Mouse (Mus musculus) neural tube, embryonic 11.5 days (tissue): ENCODE results near the gene Ddx43. TPM values are rescaled to one million over a fixed set of nuclear protein-coding genes. Genes with fewer than 3 reads are reported as not detected.
"Not testable (repeated sequence)": the region's sequence is repeated elsewhere in the genome, so short reads cannot be mapped to it uniquely, and the experiment has no call there.

Experiments used
- ATAC-seq: fragments of 200-750 bp; cut with Nextera tagmentation; 2 replicates; pipeline ENCODE4 v1.8.0; 2017; ENCODE audit warnings: moderate number of reproducible peaks, mild to moderate bottlenecking, moderate TSS enrichment, moderate library complexity; ENCODE audit not compliant: insufficient read depth, low FRiP score, low TSS enrichment
- DNase-seq: peaks from one replicate; pipeline ENCODE4 v3.0.0-alpha.2; 2015; ENCODE audit warnings: low spot score
- H3K27ac ChIP-seq: fragments of 300-500 bp; sonication (generic); 2 replicates; pipeline ENCODE4 v1.5.1; 2014; ENCODE audit warnings: low read depth, mild to moderate bottlenecking, low read length
- H3K27me3 ChIP-seq: fragments of 300-500 bp; sonication (generic); 2 replicates; pipeline ENCODE4 v1.6.1; 2014; ENCODE audit warnings: mild to moderate bottlenecking, low read length, mixed read lengths; ENCODE audit not compliant: control insufficient read depth, insufficient read depth
- H3K36me3 ChIP-seq: fragments of 300-500 bp; sonication (generic); 2 replicates; pipeline ENCODE4 v1.6.1; 2014; ENCODE audit warnings: mild to moderate bottlenecking, low read length, moderate library complexity, mixed read lengths; ENCODE audit not compliant: control insufficient read depth, insufficient read depth
- H3K4me1 ChIP-seq: fragments of 300-500 bp; sonication (generic); 2 replicates; pipeline ENCODE4 v1.6.1; 2014; ENCODE audit warnings: low read length, mixed read lengths; ENCODE audit not compliant: control insufficient read depth, insufficient read depth
- H3K4me2 ChIP-seq: fragments of 300-500 bp; sonication (generic); 2 replicates; pipeline ENCODE4 v1.6.1; 2014; ENCODE audit warnings: low read depth, mild to moderate bottlenecking, moderate library complexity
- H3K4me3 ChIP-seq: fragments of 300-500 bp; sonication (generic); 2 replicates; pipeline ENCODE4 v1.5.1; 2014; ENCODE audit warnings: low read depth, low read length
- H3K9ac ChIP-seq: fragments of 300-500 bp; sonication (generic); 2 replicates; pipeline ENCODE4 v1.6.1; 2014; ENCODE audit warnings: mild to moderate bottlenecking, low read length
- H3K9me3 ChIP-seq: fragments of 300-500 bp; sonication (generic); 2 replicates; pipeline ENCODE4 v1.6.1; 2016; ENCODE audit warnings: low read length; ENCODE audit not compliant: control insufficient read depth
- WGBS: fragments of 180-500 bp; shearing (Covaris S2); extraction: QIAGEN DNeasy Blood & Tissue Kit; methylation state at CpG from one replicate; pipeline ENCODE4 v1.1.7; 2014; 5-methylcytosine and 5-hydroxymethylcytosine counted together
- polyA plus RNA-seq: library from polyadenylated mRNA; unstranded; fragments of >200 nt; fragmentation: Nextera tagmentation; extraction: Ambion mirVana; gene quantifications from 2 replicates; pipeline ENCODE4 v1.2.1, GENCODE M21; 2014

The Ddx43 gene
- polyA plus RNA-seq, 1 experiment from 2014 or later = 0.50 TPM

DNA sequence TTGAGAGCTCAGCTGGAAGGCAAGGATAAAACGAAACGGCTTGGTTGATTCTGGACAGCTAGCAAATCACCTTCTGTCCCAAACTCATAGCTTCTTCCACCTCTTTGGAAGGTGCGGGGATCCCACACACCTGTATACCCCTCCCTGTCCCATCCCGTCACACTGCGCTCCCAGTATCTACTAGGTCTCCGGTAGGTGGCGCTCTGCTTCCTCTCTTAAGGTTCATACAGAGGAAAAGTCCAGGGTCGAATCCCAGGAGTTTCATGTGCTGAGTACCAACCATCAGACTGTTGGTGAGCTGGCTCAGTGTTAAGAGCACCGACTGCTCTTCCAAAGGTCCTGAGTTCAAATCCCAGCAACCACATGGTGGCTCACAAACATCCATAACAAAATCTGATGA, 37.5 kb upstream of the Ddx43 start:
- Histone ChIP-seq H3K36me3 (no peaks in the 10 kb centered on the region), H3K9me3 (no peaks in the 10 kb centered on the region), H3K4me3 (no peak overlapping the region), H3K4me2 (no peak overlapping the region), H3K27me3 (no peaks in the 10 kb centered on the region), H3K4me1 (no peaks in the 10 kb centered on the region), H3K27ac (no peak overlapping the region), H3K9ac (no peak overlapping the region)
- WGBS = 17% methylated on average over 9 of the region's 9 CpGs
- ATAC-seq = no peak
- peak; percentile 65 for DNase-seq

DNA sequence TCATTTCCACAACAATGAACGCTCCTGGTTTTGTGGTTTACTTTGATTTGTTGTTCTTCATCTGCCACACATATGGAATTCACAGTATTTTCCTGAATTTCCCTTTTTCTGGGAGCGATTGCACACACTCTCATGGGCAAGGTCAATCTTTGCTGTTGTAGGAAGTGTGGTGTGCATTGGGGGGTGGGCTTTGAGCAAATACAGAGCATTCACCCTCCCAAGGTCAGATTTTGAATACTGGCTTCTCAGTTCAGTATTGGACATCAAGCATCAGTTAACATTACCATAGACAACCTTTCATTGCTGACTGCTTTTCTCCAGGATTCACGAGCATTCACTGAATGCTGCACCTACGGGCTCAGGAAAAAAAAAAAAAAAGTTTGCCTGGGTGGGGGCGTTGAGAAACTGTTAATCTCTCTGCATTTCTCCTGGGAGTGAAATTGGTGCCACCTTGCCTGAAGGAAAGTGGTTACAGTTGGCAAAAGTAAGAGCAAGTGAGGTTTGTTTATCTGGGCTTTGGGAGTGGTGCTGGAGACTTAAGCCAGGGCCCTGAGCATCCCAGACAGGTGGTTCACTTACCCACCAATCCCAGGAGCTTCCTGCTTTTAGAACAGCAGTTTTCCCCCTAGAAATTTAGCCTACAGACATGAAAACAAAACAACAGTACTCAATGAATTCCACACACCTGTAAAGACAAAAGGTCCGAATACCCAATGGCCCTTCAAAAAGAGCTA, 35.7 kb upstream of the Ddx43 start:
- WGBS = 75% methylated on average over 6 of the region's 6 CpGs
- Histone ChIP-seq H3K9me3 (no peaks in the 10 kb centered on the region), H3K36me3 (no peaks in the 10 kb centered on the region), H3K4me1 (no peaks in the 10 kb centered on the region), H3K4me2 (no peak overlapping the region), H3K4me3 (no peak overlapping the region), H3K27me3 (no peaks in the 10 kb centered on the region), H3K27ac (no peak overlapping the region), H3K9ac (no peak overlapping the region)
- ATAC-seq (no peak), DNase-seq (no peak)

DNA sequence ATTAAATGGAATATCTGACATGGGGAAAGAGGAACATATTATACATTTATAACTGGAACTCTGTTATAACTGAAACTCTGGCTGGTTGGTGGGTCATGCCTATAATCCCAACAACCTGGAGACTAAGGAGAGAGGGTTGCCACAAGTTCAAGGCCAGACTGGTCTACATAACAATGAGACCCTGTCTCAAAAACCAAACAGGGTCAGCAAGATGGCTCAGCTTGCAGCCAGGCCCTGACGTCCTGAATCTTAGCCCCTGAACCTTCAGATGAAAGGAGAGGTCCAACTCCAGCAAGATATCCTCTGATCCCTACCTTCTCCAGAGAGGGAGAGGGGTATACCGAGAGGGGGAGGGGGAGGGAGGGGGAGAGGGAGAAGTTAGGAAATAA, 35.1 kb upstream of the Ddx43 start:
- ATAC-seq (no peak), DNase-seq (no peak)
- Histone ChIP-seq H3K4me2 (no peak overlapping the region), H3K4me1 (no peaks in the 10 kb centered on the region), H3K9ac (no peak overlapping the region), H3K4me3 (no peak overlapping the region), H3K27me3 (no peaks in the 10 kb centered on the region), H3K36me3 (no peaks in the 10 kb centered on the region), H3K27ac (no peak overlapping the region), H3K9me3 (no peaks in the 10 kb centered on the region)
- WGBS = 50% methylated on average over 2 of the region's 2 CpGs

GRCm38 (mm10) chr9:78363374-78363773, 32.2 kb upstream of the Ddx43 start:
- H3K4me1 ChIP-seq = no peaks in the 10 kb centered on the region
- WGBS = 82% methylated on average over 6 of the region's 6 CpGs
- H3K4me2 ChIP-seq = no peak overlapping the region
- no peaks in the 10 kb centered on the region for H3K27me3 ChIP-seq
- H3K9ac ChIP-seq = no peak overlapping the region
- no peaks in the 10 kb centered on the region for H3K36me3 ChIP-seq
- ATAC-seq = no peak
- no peak overlapping the region for H3K4me3 ChIP-seq
- no peaks in the 10 kb centered on the region for H3K9me3 ChIP-seq
- no peak for DNase-seq
- H3K27ac ChIP-seq = no peak overlapping the region

GRCm38 (mm10) chr9:78364701-78365100, 30.9 kb upstream of the Ddx43 start:
- WGBS = 90% methylated on average over 6 of the region's 6 CpGs
- Histone ChIP-seq H3K27me3 (no peaks in the 10 kb centered on the region), H3K27ac (no peak overlapping the region), H3K4me2 (no peak overlapping the region), H3K4me3 (no peak overlapping the region), H3K9ac (no peak overlapping the region), H3K36me3 (no peaks in the 10 kb centered on the region), H3K9me3 (no peaks in the 10 kb centered on the region), H3K4me1 (no peaks in the 10 kb centered on the region)
- DNase-seq = no peak
- ATAC-seq = no peak

GRCm38 (mm10) chr9:78365850-78366544, 29.6 kb upstream of the Ddx43 start:
- Histone ChIP-seq H3K4me2 (no peak overlapping the region), H3K9ac (no peak overlapping the region), H3K4me3 (no peak overlapping the region), H3K4me1 (no peaks in the 10 kb centered on the region), H3K27ac (no peak overlapping the region), H3K27me3 (no peaks in the 10 kb centered on the region), H3K9me3 (no peaks in the 10 kb centered on the region), H3K36me3 (no peaks in the 10 kb centered on the region)
- DNase-seq (no peak), ATAC-seq (no peak)
- 82% methylated on average over 13 of the region's 13 CpGs for WGBS

DNA sequence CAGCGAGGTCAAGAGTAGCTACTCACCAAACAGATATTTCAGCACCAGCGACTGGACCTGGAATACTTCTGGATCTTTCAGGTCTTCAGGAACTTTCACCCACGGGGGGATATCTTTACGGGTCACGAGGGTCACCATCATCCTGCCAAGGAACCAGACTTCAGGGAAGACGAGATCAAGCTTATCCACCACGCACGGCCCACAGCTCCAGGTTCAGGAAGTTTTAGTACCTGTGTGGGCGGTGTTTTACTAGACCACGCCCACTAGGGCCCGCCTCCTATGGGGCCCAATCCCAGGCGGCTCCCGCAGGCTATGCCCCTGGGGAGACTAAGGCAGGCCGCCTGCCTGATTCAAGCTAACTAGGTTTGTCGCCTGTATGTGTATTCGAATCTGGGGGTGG, 27.6 kb upstream of the Ddx43 start, which contains the start of gene Dppa5a:
Gene Dppa5a (minus strand): TSS at position 219 of the 400 bp plus-strand sequence.
- WGBS = 92% methylated on average over 16 of the region's 16 CpGs
- not testable (repeated sequence) for H3K9ac ChIP-seq

DNA sequence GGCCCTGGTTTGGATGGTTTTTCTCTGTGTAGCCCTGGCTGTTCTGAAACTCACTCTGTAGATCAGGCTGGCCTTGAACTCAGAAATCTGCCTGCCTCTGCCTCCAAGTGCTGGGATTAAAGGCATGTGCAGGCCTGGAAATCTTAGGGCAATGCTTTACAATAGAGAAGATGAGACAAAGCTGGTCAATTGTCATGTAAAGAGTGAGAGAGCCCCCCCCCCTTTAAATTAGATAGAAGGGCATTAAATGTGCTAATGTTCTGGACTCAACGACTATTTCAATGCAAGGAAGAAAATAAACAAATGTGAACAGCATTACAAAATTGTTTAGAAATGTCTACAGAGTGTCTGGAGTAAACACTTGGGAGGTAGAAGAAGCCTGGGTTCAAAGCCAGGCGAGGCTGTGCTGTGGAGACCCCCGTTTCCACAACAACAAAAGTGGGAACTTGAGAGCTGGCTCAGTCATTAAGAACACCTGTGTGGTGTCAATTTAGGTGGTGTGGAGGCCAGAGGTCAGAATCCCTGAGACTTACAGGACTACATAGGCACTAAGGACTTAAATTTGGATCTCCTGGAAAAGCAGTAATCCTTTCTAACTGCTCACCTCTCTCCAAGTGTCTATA, 26.8 kb upstream of the Ddx43 start:
- Histone ChIP-seq H3K4me2 (no peak overlapping the region), H3K4me1 (no peaks in the 10 kb centered on the region), H3K4me3 (no peak overlapping the region), H3K9ac (no peak overlapping the region), H3K27me3 (no peaks in the 10 kb centered on the region), H3K27ac (no peak overlapping the region), H3K36me3 (no peaks in the 10 kb centered on the region), H3K9me3 (no peaks in the 10 kb centered on the region)
- WGBS = 77% methylated on average over 3 of the region's 3 CpGs
- no peak for ATAC-seq
- DNase-seq = no peak

More for the DNA sequence above, 27.6 kb upstream of the Ddx43 start, which contains the start of gene Dppa5a:
- DNase-seq, H3K27ac ChIP-seq, H3K4me3 ChIP-seq, ATAC-seq, H3K4me2 ChIP-seq, H3K4me1 ChIP-seq, H3K36me3 ChIP-seq, H3K27me3 ChIP-seq, H3K9me3 ChIP-seq: not testable (repeated sequence)
